Mouse (Mus musculus) lung, adult 18-20 months (tissue): ENCODE results near the gene Pofut2.
"Not testable (repeated sequence)": the region's sequence is repeated elsewhere in the genome, so short reads cannot be mapped to it uniquely, and the experiment has no call there.

ENCODE experiments used
- DNase-seq, 2 experiments: peaks; one replicate each; pipeline ENCODE4 v3.0.0; 2022; ENCODE audit warnings: mixed read lengths in 2 of 2

Pofut2 gene

DNA sequence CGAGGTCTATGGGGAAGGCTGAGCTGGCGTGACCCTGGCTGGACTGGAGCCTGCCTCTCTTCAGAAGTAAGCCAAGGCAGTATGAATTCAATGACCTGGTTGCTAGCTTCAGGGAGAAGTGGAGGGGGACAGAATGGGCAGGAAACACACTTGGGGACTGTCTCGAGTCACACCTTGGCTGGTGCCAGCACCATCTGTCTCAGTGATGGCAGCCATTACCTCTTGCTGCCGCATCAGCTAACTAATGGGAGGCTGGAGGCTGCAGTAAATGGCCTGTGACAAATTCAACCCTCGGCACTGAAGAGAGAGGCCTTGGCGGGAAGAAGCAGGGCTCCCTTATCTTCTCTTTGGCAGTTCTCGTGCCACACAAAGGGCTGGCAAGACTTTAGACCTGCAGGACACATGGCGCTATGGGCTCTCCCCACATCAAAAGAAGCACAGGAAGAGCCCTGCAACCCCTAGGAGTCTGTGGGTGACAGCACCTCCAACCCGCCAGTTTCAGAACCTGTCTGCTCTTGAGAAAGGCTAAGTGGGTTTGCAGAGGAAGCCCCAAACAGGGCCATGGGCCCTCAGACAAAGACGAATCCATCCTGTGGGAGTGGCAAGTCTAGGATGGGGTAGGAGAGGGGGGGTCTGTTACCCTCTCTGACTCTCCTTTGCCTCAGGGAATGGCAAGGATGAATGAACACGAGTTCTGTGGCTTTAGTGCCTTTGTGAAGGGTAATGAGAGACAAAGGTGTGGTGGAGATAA, 14.1 kb downstream of the Pofut2 start:
- no peak for DNase-seq

DNA sequence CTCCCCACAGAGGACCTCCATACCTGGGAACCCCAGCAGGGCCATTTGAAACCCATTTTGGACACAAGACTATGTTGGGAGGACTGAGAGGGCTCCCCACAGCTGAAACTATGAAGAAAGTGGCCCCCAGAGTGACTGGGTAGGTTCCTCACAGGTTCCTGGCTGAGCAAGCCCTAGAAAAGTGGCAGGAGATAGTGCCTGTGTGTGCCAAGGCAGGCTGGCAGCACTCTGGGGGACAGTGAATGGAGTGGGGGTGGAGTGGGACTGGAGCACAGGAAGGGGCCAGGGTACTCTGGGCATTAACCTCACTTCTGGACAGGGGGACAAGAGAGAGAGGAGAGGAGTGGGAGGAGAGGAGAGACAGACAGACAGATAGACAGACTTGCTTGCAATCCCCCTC, 14.8 kb downstream of the Pofut2 start:
- DNase-seq: no peak

DNA sequence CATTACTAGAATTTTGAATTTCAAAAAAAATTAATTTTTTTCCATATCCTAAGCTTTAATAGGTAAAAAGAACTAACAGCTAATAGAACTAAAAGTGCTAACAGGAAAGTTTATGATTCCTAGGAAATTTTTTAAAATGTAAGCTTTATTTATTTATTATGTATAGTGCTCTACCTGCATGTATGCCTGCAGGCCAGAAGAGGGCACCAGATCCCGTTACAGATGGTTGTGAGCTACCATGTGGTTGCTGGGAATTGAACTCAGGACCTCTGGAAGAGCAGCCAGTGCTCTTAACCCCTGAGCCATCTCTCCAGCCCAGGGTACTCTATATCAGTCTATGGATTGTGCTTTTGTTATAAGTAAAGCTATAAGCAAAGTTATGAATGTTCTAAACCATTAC, 23.1 kb downstream of the Pofut2 start:
- DNase-seq: not testable (repeated sequence)

DNA sequence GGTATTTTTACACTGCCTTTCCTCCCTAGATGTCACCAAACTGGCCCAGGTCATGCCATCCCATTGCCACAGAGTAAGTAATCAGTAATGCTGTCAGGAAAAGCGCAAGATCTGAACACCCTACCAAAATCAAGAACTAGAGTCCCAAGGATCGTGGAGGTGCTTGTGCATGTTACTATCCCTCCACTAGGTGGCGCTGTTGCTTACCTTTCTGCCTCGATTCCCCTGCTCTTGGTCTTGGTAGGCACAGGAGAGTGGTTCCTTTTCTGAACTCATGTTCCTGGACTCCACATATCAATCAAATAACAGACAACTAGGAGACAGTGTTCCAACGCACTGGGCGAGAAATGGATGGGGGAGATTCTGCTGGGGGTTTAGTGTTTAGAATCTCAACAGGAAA, 23.8 kb downstream of the Pofut2 start:
- peak; percentile 54 to 66 for DNase-seq

DNA sequence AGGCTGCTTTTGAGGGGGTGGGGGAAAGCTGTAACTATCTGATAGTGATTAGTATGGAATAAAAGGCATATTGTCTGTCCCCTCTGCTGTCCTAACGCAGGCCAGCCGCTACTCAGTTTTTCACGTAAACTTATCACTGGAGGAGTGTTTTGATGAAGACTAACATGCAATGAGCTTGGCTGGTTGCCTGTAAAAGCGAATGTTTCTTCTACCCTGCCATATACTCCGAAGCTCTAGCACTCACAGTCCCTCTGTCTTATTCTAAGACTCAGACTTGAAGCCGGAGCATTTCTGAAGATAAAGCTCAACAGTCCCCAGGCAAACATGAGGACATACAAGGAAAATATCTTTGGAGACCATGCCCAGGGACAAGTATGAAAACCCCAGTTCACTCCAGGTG, 25.8 kb downstream of the Pofut2 start:
- DNase-seq: no peak

DNA sequence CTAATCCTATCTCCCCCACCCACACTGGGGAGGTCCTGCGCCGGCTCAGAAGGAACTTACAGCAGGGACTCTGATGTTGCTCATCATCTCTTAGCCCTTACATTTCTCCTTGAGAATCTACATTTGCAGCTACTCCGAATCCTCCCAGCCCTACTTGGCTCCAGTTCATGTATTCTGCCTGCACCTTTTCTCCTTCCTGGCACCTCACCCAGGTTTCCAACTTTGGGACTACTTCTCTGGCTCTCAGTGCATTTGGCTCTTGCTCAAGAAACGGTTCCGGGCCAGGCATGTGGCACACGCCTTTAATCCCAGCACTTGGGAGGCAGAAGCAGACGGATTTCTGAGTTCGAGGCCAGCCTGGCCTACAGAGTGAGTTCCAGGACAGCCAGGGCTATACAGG, 28.6 kb downstream of the Pofut2 start:
- DNase-seq: no peak

DNA sequence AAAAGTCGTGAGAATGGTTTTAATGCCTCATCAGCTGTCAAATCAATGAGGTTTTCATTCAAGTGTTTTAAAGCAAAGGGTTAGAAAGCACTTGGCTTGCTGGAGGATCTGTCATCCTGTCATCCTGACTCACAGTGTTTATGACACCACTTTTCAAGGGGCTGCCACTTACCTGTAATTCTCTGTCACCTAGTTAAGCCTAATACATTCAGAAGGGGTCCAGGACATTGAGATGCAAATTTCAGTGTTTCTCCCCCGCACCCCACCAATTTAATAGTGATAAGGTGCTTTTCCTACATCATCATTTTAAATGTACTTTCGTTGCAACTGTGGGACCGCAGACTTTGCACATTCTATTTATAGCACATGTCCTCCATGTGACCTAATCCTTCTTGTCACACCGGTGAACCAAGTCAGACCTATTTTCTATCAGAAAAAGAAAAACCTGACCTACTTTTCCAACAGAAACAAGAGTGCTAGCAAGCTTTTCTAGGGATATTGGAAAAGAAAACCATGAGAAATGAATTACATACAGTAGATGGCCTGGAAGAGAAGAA, 29.7 kb downstream of the Pofut2 start:
- no peak for DNase-seq

DNA sequence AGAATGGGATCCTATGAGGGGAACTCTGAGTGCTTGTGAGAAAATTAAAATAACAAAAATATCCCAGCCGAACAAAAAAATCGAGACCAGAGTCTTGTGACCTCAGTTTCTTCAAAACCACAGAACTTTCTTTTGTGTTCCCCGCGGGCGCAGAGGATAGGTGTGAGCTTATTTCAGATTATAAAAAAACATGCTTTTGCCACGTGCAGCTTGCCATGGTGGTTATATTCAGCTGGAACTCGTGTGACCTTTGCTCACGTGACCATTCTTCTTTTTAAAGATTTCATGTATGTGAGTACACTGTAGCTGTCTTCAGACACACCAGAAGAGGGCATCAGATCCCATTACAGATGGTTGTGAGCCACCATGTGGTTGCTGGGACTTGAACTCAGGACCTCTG, 30.5 kb downstream of the Pofut2 start:
- no peak for DNase-seq

DNA sequence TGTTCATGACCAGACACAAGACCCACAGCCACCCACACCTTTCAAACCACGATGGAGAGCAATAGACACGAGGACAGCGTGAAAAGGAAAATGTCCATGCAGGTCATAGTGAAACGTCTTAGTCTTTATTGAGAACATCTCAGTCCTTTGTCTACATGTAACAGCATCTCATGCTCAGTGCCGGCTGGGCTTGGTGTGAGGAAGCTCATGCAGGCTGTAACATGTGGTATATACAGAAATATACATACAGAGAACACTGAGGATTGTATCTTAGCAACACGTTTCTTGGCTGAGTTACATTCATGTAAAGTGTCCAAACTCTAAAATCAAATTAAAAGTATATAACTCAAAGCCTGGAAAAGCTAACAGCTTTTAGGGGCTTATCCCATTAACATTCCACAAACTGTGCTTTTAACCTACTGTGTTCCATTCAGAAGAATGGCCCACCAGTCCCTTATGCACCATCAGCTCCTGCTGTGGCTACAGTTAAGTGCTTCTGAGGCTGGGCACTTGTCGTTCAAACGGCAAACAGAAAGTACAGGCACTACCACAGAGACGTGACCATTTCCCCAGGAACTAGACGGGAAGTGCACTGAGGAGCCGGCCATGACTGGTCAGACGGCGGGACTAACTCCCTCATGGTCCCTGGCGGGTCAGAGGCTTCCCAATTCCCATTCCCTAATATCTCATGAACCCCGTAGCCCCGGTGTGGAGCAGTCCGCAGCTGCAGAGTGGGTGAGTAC, 31.8 kb downstream of the Pofut2 start:
- no peak for DNase-seq

DNA sequence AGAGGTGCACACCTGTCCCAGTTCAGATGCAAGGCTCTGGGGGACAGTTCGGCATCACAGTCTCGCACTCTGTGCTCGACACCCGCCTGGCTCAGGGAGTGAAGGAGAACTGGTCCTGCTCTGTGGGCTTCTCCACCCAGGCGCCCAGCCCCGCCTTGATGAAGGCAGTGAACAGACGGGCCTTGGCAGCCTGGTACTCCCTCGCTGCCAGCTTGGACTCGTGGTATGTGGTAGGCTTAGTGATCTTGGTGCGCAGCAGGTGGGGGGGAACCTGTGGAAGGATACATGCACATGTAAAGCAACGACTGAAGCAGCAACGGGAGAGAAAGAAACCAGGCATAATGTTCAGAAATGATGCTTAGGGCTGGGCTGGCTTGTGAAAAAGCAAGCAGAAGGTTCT, 35.7 kb downstream of the Pofut2 start:
- DNase-seq: no peak

DNA sequence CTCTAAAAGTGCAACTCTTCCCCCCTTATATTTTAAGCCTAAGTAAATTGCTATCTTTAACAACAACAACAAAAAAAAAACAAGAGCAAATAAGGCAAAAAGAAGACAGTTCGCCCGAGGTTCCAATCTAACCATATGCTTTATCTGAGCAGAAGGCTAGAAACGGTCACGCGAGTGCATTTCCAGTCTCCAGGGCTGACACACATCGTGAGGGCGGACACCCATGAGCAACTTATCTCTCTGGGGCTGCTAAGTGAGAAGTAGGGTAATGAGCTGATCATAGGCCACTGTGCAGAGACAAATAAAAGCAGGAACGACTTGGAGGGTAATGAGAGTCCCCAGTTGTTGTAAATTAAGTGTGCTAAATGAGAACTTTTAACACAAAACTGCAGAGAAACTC, 39.6 kb downstream of the Pofut2 start:
- no peak for DNase-seq

DNA sequence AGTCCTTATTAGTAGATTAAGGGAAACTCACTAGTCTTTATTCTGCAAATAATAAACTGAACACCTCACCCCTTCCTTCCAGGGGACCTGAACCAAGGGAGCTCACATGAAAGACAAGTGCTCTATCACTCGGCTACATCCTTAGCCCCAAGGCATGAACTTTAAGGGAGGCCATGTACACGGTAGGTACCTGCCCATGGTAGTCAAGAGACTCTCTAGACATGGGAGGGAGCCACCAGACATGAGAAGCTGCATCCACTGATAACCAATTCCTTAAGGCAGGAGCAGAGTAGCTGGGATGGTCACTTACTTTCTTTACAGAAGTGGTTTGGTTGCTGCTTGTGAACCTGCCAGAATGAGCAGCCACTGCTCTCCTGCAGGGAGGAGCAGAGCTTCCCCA, 40.2 kb downstream of the Pofut2 start:
- DNase-seq: no peak

DNA sequence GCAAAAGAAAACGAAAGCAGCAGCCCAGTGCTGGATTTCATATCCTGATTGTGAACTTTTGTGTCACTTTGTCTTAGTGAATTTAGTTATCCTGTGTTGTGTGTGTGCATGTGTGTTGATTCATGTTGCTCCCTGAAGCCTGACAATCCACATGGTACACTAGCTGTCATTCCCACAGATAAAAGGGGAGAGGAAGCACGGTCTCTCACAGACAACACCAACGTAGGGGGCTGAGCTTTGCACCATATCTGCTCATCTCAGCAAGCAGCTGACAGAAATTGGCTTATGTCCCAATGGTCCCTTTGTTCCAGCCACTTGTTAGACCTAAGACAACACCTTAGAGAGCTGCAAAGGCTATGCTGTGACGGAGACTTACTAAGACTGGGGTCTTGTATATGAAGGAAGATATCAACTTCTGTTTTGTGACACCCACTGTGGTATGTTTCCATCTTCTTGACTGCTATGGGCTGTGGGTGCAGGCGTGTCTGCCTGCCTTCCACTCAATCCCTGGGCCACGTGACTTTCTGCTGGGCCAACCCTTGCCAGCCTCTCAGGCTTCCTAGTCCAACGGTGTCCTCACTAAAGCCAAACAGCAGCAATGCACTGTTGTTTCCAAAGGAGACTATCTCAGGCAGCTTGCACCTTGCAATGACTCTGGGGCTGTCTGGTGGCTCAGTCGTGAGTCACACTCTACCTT, 41.4 kb downstream of the Pofut2 start:
- no peak for DNase-seq

DNA sequence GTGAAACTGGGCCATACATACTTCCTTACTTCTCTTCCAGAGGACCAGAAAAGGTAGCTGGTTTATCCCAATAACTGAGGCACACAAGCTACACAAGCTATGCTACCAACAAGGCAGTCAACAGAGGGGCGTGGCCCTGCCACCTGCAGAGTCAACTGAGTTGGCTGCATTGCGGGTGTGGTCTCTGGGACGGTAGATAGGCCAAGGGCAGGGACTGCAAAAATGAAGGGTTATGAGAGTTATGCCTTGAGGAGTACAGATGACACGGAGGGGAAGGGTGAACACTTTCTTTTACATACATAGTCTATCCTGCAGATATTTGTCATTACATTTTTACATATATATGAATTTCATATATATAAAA, 41.9 kb downstream of the Pofut2 start:
- no peak for DNase-seq

DNA sequence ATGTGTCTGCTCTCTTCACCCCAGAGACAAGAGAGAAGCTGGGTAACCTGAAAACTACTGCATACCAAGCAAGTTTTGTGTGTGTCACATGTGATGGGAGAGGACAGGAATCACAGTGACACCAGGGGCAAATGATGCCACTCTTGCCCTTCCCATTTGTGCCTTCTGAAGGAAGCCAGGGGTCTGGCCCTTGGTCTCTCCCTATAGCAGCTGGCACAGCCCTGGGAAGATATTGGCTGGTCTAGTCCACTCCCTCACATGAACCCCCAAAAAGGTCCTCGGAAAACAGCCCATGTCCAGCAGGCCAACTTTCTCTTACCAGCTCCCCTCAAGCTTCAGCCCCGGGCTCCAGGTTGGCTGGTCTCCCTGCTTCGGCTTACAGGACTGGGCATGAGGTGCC, 45.3 kb downstream of the Pofut2 start:
- no peak for DNase-seq

DNA sequence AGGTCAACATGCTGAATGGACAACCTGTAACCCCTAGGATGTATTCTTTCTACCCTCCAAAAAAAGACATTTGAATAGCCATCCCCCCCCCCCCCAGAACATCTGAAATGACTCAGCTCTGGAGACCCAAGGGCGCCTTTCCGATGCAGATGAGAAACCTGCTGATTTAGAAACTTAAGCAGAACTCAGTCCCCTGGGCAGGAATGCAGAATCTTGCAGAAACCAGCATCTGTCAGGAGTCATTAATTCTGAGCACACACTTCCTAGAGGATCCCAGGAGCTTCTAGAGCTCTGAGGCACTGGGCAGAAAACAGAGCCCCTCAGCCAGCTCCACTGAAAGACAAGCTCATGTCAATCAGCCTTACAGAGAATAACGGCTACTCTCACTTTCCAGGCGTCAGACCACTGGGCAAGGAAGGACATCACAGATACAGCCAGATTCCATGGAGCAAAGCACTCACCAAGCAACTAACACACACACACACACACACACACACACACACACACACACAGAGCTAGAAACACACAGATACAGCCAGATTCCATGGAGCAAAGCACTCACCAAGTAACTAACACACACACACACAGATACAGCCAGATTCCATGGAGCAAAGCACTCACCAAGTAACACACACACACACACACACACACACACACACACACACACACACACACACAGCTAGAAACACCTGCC, 46.0 kb downstream of the Pofut2 start:
- DNase-seq: no peak

DNA sequence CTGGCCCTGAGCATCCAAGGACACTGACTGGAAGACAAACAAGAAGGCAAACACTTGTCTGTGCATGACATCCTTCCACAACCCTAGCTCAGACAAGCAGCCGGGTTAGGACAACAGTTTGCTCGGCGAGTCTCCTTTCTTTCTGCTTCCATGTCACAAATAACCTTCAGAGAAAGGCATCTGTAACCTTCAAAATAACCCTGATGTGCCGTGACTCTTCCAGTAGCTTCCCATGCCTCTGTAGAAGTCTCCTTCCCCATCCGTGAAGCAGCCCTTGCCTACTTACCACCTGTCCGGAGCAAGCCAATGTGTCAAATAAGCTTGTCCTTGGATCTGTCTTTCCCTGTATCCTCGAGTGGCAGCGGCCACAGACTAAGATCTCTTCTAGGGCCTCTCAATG, 46.7 kb downstream of the Pofut2 start:
- no peak for DNase-seq

DNA sequence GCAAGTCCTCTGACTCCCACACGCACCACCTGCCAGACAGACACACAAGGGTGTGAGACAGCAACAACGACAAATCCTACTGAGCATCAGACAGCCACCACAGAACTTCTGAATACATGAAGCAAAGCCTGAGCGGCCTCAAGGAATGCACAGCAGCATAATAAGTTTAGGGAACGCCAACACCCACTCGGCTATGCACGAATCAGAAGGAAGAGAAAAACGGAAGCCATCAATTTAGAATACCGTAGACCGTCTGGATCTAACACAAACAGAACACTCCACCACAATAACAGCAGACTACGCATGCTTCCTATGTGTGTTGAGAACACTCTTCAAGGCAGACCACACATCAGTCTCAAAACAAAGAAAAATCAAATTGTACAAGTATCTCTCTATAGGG, 50.0 kb downstream of the Pofut2 start:
- no peak for DNase-seq

DNA sequence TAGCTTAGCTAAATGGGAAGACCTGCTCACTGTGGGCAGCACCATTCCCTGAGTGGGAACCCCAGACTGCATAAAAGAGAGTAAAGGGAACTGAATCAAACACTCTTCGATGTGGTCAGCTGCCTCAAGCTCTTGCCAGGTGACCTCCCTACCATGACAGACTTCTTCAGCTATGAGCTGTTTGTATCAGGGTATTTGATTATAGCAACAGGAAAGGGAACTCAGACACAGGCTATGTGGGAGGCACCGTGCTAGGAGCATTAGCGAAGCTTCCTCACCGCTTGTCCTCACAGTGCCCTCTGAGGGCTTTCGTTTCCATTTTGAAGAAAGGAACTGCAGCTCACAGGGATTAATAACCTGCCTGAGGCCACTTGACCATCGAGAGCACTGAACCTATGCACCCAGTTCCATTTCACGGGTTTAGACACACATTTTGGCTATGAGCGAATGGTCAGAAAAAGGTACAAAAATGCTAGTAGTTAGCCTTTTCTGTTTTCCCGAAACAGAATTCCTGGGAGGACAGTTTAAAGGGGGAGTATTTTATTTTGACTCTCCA, 55.8 kb downstream of the Pofut2 start:
- DNase-seq: peak; percentile 9 to 17

DNA sequence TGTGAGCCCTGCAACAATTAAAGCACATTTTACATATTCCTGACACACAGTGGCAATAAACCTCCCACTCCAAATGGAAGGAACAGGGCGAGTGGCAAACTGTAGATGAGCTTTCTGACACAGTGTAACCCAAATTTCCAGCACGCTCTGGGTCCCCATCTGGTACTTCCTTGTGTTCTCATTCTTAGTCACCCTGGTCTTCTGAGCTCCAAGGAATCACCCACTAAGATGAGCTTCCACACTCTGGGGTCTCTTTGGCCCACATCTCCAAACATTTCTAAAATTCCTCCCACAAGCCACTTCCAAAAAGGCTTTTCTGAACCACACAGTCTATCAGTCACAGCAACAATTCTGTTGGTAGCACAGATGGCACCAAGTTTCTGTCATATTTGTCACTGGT, 56.7 kb downstream of the Pofut2 start:
- no peak for DNase-seq
